Mouse (Mus musculus) retina, adult 2 months (tissue): ENCODE measurements around the gene Srxn1.

Source experiments
- DNase-seq: peaks from one replicate; pipeline ENCODE4 v3.0.0-alpha.2; 2012; ENCODE audit warnings: low read depth, low spot score

Srxn1 gene

GRCm38 (mm10) chr2:152119228-152119865 lies 14.0 kb downstream of the Srxn1 start:
- DNase-seq: no peak

- DNase-seq: no peak
These were observed 17.6 kb downstream of the Srxn1 start for GRCm38 (mm10) chr2:152122896-152123295.

GRCm38 (mm10) chr2:152128597-152128996 lies 23.3 kb downstream of the Srxn1 start:
- no peak for DNase-seq

- DNase-seq: no peak
These were observed 24.5 kb downstream of the Srxn1 start for GRCm38 (mm10) chr2:152129778-152130177.

DNA sequence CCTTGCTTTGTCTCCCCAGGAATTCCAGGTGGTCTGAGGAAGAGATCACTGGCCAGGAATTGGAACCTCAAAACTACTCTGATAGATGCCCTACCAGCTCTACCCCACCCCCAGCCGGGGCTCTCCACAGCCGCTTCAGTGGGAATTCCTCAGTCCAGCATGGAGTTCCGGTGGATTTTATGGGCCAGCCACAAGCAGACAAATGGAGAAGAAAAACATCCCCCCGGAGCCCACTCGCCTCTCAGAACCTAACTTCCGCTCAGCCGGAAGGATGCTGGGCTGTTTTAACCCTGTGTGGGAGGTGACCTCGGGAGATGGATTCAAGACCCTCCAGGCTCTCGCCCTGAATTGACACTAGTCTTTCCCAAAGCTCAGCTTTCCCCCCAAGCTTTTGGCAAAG lies 26.7 kb downstream of the Srxn1 start:
- DNase-seq: no peak

- no peak for DNase-seq
These were observed 27.4 kb downstream of the Srxn1 start for GRCm38 (mm10) chr2:152132691-152133090.

- DNase-seq: no peak
These were observed 34.1 kb downstream of the Srxn1 start for GRCm38 (mm10) chr2:152139191-152139987.

DNA sequence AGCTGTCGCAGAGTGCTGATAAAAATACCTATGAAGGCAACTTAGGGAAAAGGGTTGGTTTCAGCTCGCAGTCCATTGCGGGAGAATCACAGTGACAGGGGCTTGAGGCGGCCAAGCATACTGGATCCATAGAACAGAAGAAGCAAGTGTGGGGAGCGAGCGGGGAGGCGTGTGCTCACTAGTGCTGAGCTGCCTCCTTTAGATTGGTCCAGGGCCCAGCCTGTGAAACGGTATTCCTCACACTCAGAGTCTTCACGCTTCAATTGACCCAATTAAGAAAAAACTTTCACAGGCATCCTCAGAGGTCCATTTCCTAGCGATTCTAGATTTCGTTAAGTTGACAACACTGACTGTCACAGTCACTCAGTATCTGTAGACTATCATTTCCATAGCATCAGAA lies 35.6 kb downstream of the Srxn1 start:
- no peak for DNase-seq

DNA sequence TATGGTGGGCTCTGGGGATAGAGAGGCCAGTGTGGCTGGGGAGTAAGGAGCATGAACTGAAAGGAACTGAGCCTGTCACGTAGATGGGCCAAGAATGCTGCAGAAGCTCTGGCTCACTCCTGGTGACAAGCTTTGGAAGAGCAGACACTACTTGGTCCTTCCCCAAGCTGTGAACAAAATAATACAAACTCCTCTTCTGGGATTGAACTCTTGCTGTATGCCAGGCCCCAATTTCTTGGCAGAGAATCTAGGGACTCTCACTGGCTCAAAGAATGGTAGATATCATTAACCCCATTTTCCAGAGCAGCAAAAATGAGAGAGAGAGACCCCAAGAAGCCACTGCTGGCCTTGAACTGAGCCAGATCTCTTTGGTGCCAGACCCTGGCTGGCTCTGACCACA lies 36.2 kb downstream of the Srxn1 start:
- DNase-seq: no peak

DNA sequence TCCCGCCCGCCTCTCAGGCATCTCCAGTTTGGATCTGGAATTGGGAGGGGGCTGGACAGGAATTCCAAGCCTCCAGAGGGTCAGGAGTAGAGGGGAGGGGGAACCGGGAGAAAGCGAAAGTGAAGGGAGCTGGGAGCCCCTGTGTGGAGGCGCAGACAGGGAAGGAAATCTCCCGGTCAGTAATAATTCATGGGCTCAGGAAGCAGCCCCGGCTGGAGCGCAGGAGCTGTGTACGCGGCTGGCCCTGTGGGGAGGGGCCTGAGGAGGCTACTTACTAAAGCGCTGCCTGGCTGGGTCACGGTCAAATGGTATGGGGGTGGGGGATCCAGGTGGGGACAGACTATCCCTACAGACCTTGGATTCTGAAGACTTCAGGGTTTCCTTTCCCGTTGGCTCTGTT lies 36.7 kb downstream of the Srxn1 start:
- no peak for DNase-seq

DNA sequence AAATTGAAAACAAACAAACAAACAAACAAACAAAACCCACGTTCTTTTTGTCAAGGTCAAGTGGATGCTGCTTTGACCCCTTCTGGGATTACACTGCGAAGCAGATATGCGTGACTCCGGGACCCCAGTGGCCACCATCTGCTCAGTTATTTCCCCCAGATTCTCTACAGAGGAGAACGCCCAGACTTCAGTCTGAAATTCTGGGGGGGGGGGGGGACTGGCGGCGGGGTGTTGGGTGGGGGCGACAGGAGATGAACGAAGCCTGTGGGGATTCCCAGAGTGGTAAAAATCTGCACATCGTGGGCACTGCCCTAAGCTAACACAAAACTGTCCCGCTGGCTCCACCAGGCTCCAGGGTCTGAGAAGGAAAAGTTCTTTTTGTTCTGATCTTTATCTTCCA lies 37.3 kb downstream of the Srxn1 start:
- no peak for DNase-seq

DNA sequence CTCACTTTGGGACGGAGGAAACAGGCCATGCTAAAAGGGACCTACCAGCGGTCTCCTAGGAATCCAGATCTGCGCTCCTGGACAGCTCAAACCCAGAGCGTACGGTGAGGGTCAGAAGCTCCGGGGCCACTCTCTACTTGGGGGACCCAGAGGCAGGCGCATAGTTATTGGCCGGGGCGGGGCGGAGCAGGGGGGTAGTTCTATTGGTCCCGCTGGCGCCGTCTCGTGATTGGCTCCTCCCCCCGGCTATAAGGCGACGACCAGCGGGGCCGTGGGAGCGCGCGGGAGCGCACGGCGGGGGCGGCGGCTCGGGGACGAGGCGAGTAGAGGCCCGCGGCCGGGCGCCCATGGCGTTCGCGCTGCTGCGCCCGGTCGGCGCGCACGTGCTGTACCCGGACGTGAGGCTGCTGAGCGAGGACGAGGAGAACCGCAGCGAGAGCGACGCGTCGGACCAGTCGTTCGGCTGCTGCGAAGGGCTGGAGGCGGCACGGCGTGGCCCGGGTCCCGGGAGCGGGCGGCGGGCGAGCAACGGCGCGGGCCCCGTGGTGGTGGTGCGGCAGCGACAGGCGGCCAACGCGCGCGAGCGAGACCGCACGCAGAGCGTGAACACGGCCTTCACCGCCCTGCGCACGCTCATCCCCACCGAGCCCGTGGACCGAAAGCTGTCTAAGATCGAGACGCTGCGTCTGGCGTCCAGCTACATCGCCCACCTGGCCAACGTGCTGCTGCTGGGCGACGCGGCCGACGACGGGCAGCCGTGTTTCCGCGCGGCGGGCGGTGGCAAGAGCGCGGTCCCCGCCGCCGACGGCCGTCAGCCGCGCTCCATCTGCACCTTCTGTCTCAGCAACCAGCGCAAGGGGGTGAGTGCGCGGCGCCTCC lies 38.2 kb downstream of the Srxn1 start, which contains the start of gene Tcf15:
Tcf15 (plus strand) TSS at position 283 of the 879 bp plus-strand sequence.
- DNase-seq: no peak

DNA sequence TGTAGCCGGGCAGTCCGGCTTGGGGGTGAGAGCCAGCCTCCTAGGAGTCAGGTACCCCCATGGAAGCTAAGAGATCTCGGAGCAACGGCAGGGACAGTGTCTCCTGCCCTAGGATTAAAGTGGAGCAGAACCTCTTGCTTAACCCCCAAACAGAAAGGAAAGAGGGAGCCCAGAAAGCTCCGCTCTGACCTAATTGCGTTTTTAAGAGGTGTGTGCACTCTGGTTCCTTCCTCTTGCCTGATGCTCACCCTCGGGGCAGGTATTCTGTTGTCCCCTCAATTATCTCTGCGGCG lies 38.8 kb downstream of the Srxn1 start:
- no peak for DNase-seq

GRCm38 (mm10) chr2:152144501-152144900 lies 39.2 kb downstream of the Srxn1 start:
- no peak for DNase-seq

- DNase-seq: no peak
These were observed 40.4 kb downstream of the Srxn1 start for GRCm38 (mm10) chr2:152145711-152146110.

GRCm38 (mm10) chr2:152147079-152147478 lies 41.8 kb downstream of the Srxn1 start:
- no peak for DNase-seq

DNA sequence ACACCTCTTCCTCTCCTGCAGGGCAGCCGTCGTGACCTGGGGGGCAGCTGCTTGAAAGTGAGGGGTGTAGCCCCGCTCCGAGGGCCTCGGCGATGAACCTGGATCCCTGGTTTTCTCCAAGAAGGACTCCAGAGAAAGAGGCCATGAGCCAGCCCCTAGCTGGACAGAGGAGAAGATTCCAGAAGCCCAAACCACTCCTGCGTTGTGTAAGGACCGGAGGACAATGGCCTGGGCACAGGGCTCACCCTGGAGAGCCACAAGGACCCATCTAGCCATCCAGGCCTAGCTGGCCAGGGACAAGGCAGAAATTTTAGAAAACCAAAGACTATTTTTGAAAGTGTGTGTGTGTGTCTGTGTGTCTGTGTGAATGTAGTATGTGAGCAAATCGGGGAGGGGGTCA lies 43.4 kb downstream of the Srxn1 start:
- no peak for DNase-seq

GRCm38 (mm10) chr2:152149891-152150290 lies 44.6 kb downstream of the Srxn1 start:
- DNase-seq: no peak

GRCm38 (mm10) chr2:152150373-152150772 lies 45.1 kb downstream of the Srxn1 start:
- DNase-seq: no peak

- DNase-seq: no peak
These were observed 48.0 kb downstream of the Srxn1 start for GRCm38 (mm10) chr2:152153361-152153760.

GRCm38 (mm10) chr2:152155414-152156208 lies 50.3 kb downstream of the Srxn1 start:
- DNase-seq: no peak

GRCm38 (mm10) chr2:152156471-152156870 lies 51.2 kb downstream of the Srxn1 start:
- DNase-seq: no peak
